Mouse (Mus musculus): ENCODE data around the gene Wdr18.
A peak's percentile ranks its signal among the peaks of the same experiment; 100 is the strongest.

The Wdr18 gene

GRCm38 (mm10) chr10:79996272-79997033, 36.5 kb downstream of the Wdr18 start, which contains the start of gene Abca7:
Gene Abca7, plus strand, starts transcription at chr10:79996494.
- peak; percentile 95 for DNase-seq (ENCODE audit: low read depth, low spot score)

GRCm38 (mm10) chr10:79997034-79997760, 37.2 kb downstream of the Wdr18 start:
- no peak for DNase-seq (ENCODE audit: low read depth, low spot score)

- no peak for DNase-seq (ENCODE audit: low read depth, low spot score)
Measured at GRCm38 (mm10) chr10:79997819-79998218, 37.9 kb downstream of the Wdr18 start.

- DNase-seq (ENCODE audit: low read depth, low spot score): no peak
Measured at GRCm38 (mm10) chr10:80001945-80002344, 42.0 kb downstream of the Wdr18 start.

GRCm38 (mm10) chr10:80002829-80003228, 42.9 kb downstream of the Wdr18 start:
- DNase-seq (ENCODE audit: low read depth, low spot score): no peak

GRCm38 (mm10) chr10:80003374-80004232, 43.7 kb downstream of the Wdr18 start:
- DNase-seq (ENCODE audit: low read depth, low spot score): no peak

GRCm38 (mm10) chr10:80004233-80004705, 44.3 kb downstream of the Wdr18 start:
- no peak for DNase-seq (ENCODE audit: low read depth, low spot score)

- no peak for DNase-seq (ENCODE audit: low read depth, low spot score)
Measured at GRCm38 (mm10) chr10:80011740-80012139, 51.8 kb downstream of the Wdr18 start.

GRCm38 (mm10) chr10:80013609-80014008, 53.7 kb downstream of the Wdr18 start:
- no peak for DNase-seq (ENCODE audit: low read depth, low spot score)

- DNase-seq (ENCODE audit: low read depth, low spot score): no peak
Measured at GRCm38 (mm10) chr10:80014484-80015290, 54.7 kb downstream of the Wdr18 start.

GRCm38 (mm10) chr10:80015583-80015982, 55.6 kb downstream of the Wdr18 start:
- DNase-seq (ENCODE audit: low read depth, low spot score): no peak

GRCm38 (mm10) chr10:80016511-80016910, 56.6 kb downstream of the Wdr18 start, which contains the start of gene Arhgap45:
Gene Arhgap45, plus strand, starts transcription at chr10:80016653.
- peak; percentile 59 for DNase-seq (ENCODE audit: low read depth, low spot score)

- no peak for DNase-seq (ENCODE audit: low read depth, low spot score)
Measured at GRCm38 (mm10) chr10:80016931-80017330, 57.0 kb downstream of the Wdr18 start.

GRCm38 (mm10) chr10:80017361-80017760, 57.4 kb downstream of the Wdr18 start:
- peak; percentile 52 for DNase-seq (ENCODE audit: low read depth, low spot score)

GRCm38 (mm10) chr10:80017771-80018170, 57.8 kb downstream of the Wdr18 start:
- DNase-seq (ENCODE audit: low read depth, low spot score): no peak

GRCm38 (mm10) chr10:80018739-80019297, 58.9 kb downstream of the Wdr18 start:
- DNase-seq (ENCODE audit: low read depth, low spot score): no peak

GRCm38 (mm10) chr10:80019471-80020131, 59.6 kb downstream of the Wdr18 start:
- no peak for DNase-seq (ENCODE audit: low read depth, low spot score)
